Mouse (Mus musculus) heart, embryonic 16.5 days (tissue): ENCODE results near the gene Ubd. TPM values are rescaled to one million over a fixed set of nuclear protein-coding genes. Genes with fewer than 3 reads are reported as not detected.

Source experiments
- ATAC-seq: fragments of 200-750 bp; cut with Nextera tagmentation; replicated peaks from 2 replicates; pipeline ENCODE4 v1.8.0; 2017; ENCODE audit warnings: moderate number of reproducible peaks; ENCODE audit not compliant: insufficient read depth, low FRiP score; ENCODE audit errors: extremely low read depth
- H3K27ac ChIP-seq: fragments of 300-500 bp; sonication (generic); 2 replicates; pipeline ENCODE4 v1.5.1; 2014; ENCODE audit warnings: mild to moderate bottlenecking, low read length, control low read depth, moderate library complexity
- H3K27me3 ChIP-seq: fragments of 300-500 bp; sonication (generic); 2 replicates; pipeline ENCODE4 v1.6.1; 2014; ENCODE audit warnings: low read length, mixed read lengths; ENCODE audit not compliant: control insufficient read depth, insufficient read depth
- H3K36me3 ChIP-seq: fragments of 300-500 bp; sonication (generic); 2 replicates; pipeline ENCODE4 v1.6.1; 2014; ENCODE audit not compliant: control insufficient read depth, insufficient read depth
- H3K4me1 ChIP-seq: fragments of 300-500 bp; sonication (generic); 2 replicates; pipeline ENCODE4 v1.6.1; 2014; ENCODE audit warnings: low read length, mixed read lengths; ENCODE audit not compliant: control insufficient read depth, insufficient read depth
- H3K4me2 ChIP-seq: fragments of 300-500 bp; sonication (generic); 2 replicates; pipeline ENCODE4 v1.6.1; 2014; ENCODE audit warnings: low read depth, mild to moderate bottlenecking, control low read depth, low read length
- H3K4me3 ChIP-seq: fragments of 300-500 bp; sonication (generic); 2 replicates; pipeline ENCODE4 v1.5.1; 2014; ENCODE audit warnings: mild to moderate bottlenecking, control low read depth, low read length
- H3K9ac ChIP-seq: fragments of 300-500 bp; sonication (generic); 2 replicates; pipeline ENCODE4 v1.6.1; 2014; ENCODE audit warnings: low read length, control low read depth
- H3K9me3 ChIP-seq: fragments of 300-500 bp; sonication (generic); replicated peaks from 2 replicates; pipeline ENCODE4 v1.6.1; 2016; ENCODE audit warnings: low read length; ENCODE audit not compliant: control insufficient read depth
- WGBS: fragments of 180-500 bp; shearing (Covaris S2); extraction: QIAGEN DNeasy Blood & Tissue Kit; methylation state at CpG from one replicate; pipeline ENCODE4 v1.1.7; 2014; 5-methylcytosine and 5-hydroxymethylcytosine counted together
- polyA plus RNA-seq: library from polyadenylated mRNA; unstranded; fragments of >200 nt; fragmentation: Nextera tagmentation; extraction: Ambion mirVana; gene quantifications from 2 replicates; pipeline ENCODE4 v1.2.1, GENCODE M21; 2015

The Ubd gene
- polyA plus RNA-seq = 2.8 and 5.6 TPM in 2 replicates

DNA sequence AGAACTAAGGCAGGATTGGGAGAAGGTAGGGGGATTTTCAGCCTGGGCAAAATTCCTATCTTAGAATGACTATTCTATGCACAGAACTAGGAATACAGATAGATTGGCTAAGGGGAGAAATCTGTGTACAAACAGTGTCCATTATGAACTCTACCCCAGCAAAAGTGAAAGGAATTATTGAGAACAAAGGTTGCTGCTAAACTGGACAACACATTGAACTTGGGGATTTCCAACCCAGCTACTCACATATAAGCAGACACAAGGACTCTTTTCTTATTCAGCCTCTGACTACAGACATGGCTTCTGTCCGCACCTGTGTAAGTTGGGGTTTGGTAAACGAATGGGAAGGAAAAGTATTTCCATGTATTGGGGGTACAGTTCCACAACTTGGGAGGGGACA lies at the start of gene Ubd:
Gene Ubd (plus strand): TSS at position 237 of the 400 bp plus-strand sequence.
- no peak within 1 kb of the TSS for H3K9ac ChIP-seq
- H3K27me3 ChIP-seq = peaks cover 35% of the 10 kb centered on the region
- H3K9me3 ChIP-seq = no peaks in the 10 kb centered on the region
- 63% methylated on average over 2 of the region's 2 CpGs for WGBS
- H3K36me3 ChIP-seq = no peaks in the 10 kb centered on the region
- no peak within 1 kb of the TSS for H3K4me2 ChIP-seq
- no peak within 1 kb of the TSS for H3K4me3 ChIP-seq
- no peak within 1 kb of the TSS for H3K27ac ChIP-seq
- peaks cover 4% of the 10 kb centered on the region; the same call in 1 of the 2 replicates for H3K4me1 ChIP-seq
- no peak for ATAC-seq

GRCm38 (mm10) chr17:37161394-37161793 lies 32.3 kb upstream of the Ubd start, which contains the start of gene Olfr93:
Gene Olfr93 (minus strand): TSS chr17:37161494.
- Histone ChIP-seq H3K4me3 (no peak within 1 kb of the TSS), H3K4me1 (no peaks in the 10 kb centered on the region), H3K36me3 (no peaks in the 10 kb centered on the region), H3K9ac (no peak within 1 kb of the TSS), H3K27me3 (no peaks in the 10 kb centered on the region), H3K9me3 (no peaks in the 10 kb centered on the region), H3K4me2 (no peak within 1 kb of the TSS), H3K27ac (no peak within 1 kb of the TSS)
- ATAC-seq = no peak

GRCm38 (mm10) chr17:37185474-37185873 lies 8.2 kb upstream of the Ubd start:
- H3K4me1 ChIP-seq = no peaks in the 10 kb centered on the region
- no peak overlapping the region for H3K9ac ChIP-seq
- no peak overlapping the region for H3K27ac ChIP-seq
- no peaks in the 10 kb centered on the region for H3K27me3 ChIP-seq
- WGBS = 24% methylated on average over 6 of the region's 6 CpGs
- H3K4me2 ChIP-seq = no peak overlapping the region
- H3K4me3 ChIP-seq = no peak overlapping the region
- H3K9me3 ChIP-seq = no peaks in the 10 kb centered on the region
- no peaks in the 10 kb centered on the region for H3K36me3 ChIP-seq
- no peak for ATAC-seq

GRCm38 (mm10) chr17:37190711-37191110 lies 3.0 kb upstream of the Ubd start:
- 42% methylated on average over 2 of the region's 2 CpGs for WGBS
- Histone ChIP-seq H3K27ac (no peak overlapping the region), H3K9me3 (no peaks in the 10 kb centered on the region), H3K27me3 (peaks cover 12% of the 10 kb centered on the region), H3K9ac (no peak overlapping the region), H3K4me3 (no peak overlapping the region), H3K4me2 (no peak overlapping the region), H3K36me3 (no peaks in the 10 kb centered on the region), H3K4me1 (no peaks in the 10 kb centered on the region)
- no peak for ATAC-seq

GRCm38 (mm10) chr17:37193032-37193431 lies 660 bp upstream of the Ubd start:
- H3K36me3 ChIP-seq = no peaks in the 10 kb centered on the region
- no peak overlapping the region for H3K4me2 ChIP-seq
- no peaks in the 10 kb centered on the region for H3K9me3 ChIP-seq
- no peak overlapping the region for H3K4me3 ChIP-seq
- peaks cover 33% of the 10 kb centered on the region for H3K27me3 ChIP-seq
- peaks cover 4% of the 10 kb centered on the region; the same call in 1 of the 2 replicates for H3K4me1 ChIP-seq
- no peak overlapping the region for H3K27ac ChIP-seq
- no peak overlapping the region for H3K9ac ChIP-seq
- ATAC-seq = no peak

- no peaks in the 10 kb centered on the region for H3K9me3 ChIP-seq
- H3K9ac ChIP-seq = no peak overlapping the region
- H3K4me3 ChIP-seq = no peak overlapping the region
- peaks cover 42% of the 10 kb centered on the region for H3K27me3 ChIP-seq
- no peaks in the 10 kb centered on the region for H3K36me3 ChIP-seq
- peaks cover 4% of the 10 kb centered on the region; the same call in 1 of the 2 replicates for H3K4me1 ChIP-seq
- no peak for ATAC-seq
- H3K27ac ChIP-seq = no peak overlapping the region
- 75% methylated on average over 5 of the region's 5 CpGs for WGBS
- H3K4me2 ChIP-seq = no peak overlapping the region
These were observed 1.1 kb downstream of the Ubd start for GRCm38 (mm10) chr17:37194782-37195181.

- WGBS = 1% methylated on average over 74 of the region's 77 CpGs
- peak; percentile 49; the same call in 1 of the 2 replicates for ATAC-seq
- peaks cover 42% of the 10 kb centered on the region for H3K27me3 ChIP-seq
These were observed 3.4 kb downstream of the Ubd start for GRCm38 (mm10) chr17:37196845-37197724.

DNA sequence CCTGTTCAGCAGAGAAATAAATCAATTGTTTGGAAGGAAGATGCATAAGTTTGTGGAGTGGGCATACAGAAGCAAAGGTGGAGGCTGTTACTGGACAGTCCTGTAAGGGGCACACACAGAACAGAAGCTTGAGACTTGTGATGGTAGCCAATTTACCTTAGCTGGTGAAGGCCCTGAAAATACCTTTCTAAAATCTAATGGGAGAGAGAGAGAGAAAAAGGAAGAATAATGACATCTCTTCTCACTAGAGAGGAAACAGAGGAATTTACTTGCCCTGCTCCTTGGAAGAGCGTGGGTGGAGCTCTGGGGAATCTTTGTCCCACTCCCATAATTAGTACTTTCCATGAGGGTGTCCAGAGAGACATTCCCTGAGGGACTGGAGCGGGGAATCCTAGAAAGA lies 7.2 kb downstream of the Ubd start, which contains the start of gene Olfr94:
Gene Olfr94 (minus strand): TSS at position 101 of the 400 bp plus-strand sequence.
- no peak for ATAC-seq
- Histone ChIP-seq H3K4me1 (peaks cover 4% of the 10 kb centered on the region; the same call in 1 of the 2 replicates), H3K27me3 (peaks cover 31% of the 10 kb centered on the region), H3K9me3 (no peaks in the 10 kb centered on the region), H3K9ac (no peak within 1 kb of the TSS), H3K27ac (no peak within 1 kb of the TSS), H3K4me3 (no peak within 1 kb of the TSS), H3K36me3 (no peaks in the 10 kb centered on the region), H3K4me2 (no peak within 1 kb of the TSS)
- WGBS = 68% methylated on average over 2 of the region's 2 CpGs

More at GRCm38 (mm10) chr17:37196845-37197724, 3.4 kb downstream of the Ubd start:
- Histone ChIP-seq H3K4me3 (peak overlapping the region; percentile 49), H3K27ac (no peak overlapping the region), H3K4me2 (peak overlapping the region; percentile 73), H3K9me3 (no peaks in the 10 kb centered on the region), H3K9ac (no peak overlapping the region), H3K36me3 (no peaks in the 10 kb centered on the region), H3K4me1 (peaks cover 4% of the 10 kb centered on the region; the same call in 1 of the 2 replicates)

- H3K9me3 ChIP-seq = no peaks in the 10 kb centered on the region
- H3K4me1 ChIP-seq = no peaks in the 10 kb centered on the region
- H3K36me3 ChIP-seq = no peaks in the 10 kb centered on the region
- H3K9ac ChIP-seq = no peak overlapping the region
- 1% methylated on average over 4 of the region's 4 CpGs for WGBS
- H3K4me3 ChIP-seq = no peak overlapping the region
- peaks cover 10% of the 10 kb centered on the region for H3K27me3 ChIP-seq
- H3K27ac ChIP-seq = no peak overlapping the region
- ATAC-seq = no peak
- H3K4me2 ChIP-seq = no peak overlapping the region
These were observed 9.7 kb downstream of the Ubd start for GRCm38 (mm10) chr17:37203206-37203916.
